Mouse (Mus musculus) ES-E14 (cell line): ENCODE measurements around the gene Selenoo.

ENCODE experiments used
- CHD2 ChIP-seq: IDR thresholded peaks from 2 replicates; pipeline ENCODE4 v1.6.1; 2014; ENCODE audit warnings: mild to moderate bottlenecking, low read depth, low read length, inconsistent platforms
- MAFK ChIP-seq: IDR thresholded peaks from 2 replicates; pipeline ENCODE4 v1.6.1; 2014; ENCODE audit warnings: mild to moderate bottlenecking, low read depth, low read length, inconsistent platforms; ENCODE audit not compliant: insufficient read depth

- TF ChIP-seq MAFK, result no peak
- TF ChIP-seq CHD2, result no peak
Observed at GRCm38 (mm10) chr15:89147895-89148294, 59.0 kb downstream of the Selenoo start.
